Comparison of ENCODE assay signal across 7 mouse cellular contexts in genomic region chr4:120747941-120748866, GRCm38 (mm10). TPM values are rescaled to one million over a fixed set of nuclear protein-coding genes. Genes with fewer than 3 reads are reported as not detected.
DNase-seq lines count a peak whose midpoint lies in the region; ATAC-seq and TF ChIP-seq lines count a peak whose summit lies in the region.

Kcnq4 (minus strand) TSS chr4:120748612.

- H3K36me3 ChIP-seq in testis, adult 2 months (ENCODE audit: control insufficient read depth, insufficient read depth, low read length), result no peaks in the 10 kb centered on the region
- H3K36me3 ChIP-seq in liver, embryonic 13.5 days, result no peaks in the 10 kb centered on the region

- no peak for ATAC-seq in liver, embryonic 13.5 days (ENCODE audit: low read depth)

- H3K4me1 ChIP-seq in testis, adult 2 months (ENCODE audit: control insufficient read depth, insufficient read depth, low read length), result peaks cover 11% of the 10 kb centered on the region
- H3K4me1 ChIP-seq in liver, embryonic 13.5 days (replicated peaks), result peaks cover 15% of the 10 kb centered on the region

- no peak for DNase-seq in testis, postnatal 14 days (ENCODE audit: low spot score)
- no peak for DNase-seq in gastrocnemius, adult 8-10 months (ENCODE audit: low spot score in 2 of 2)
- no peak for DNase-seq in liver, embryonic 13.5 days
- peak; percentile 39 for DNase-seq in testis, postnatal 10 days (ENCODE audit: low spot score)
- DNase-seq in cerebellum, postnatal 36 days, result no peak
- DNase-seq in right cerebral cortex, postnatal 10 days (ENCODE audit: low spot score in 2 of 2), result no peak

- no peaks in the 10 kb centered on the region; the same call in 1 of the 2 replicates for H3K27me3 ChIP-seq in testis, adult 2 months (ENCODE audit: control insufficient read depth, insufficient read depth, low read length)
- H3K27me3 ChIP-seq in liver, embryonic 13.5 days, result peaks cover 93% of the 10 kb centered on the region

- H3K27ac ChIP-seq in testis, adult 2 months (ENCODE audit: control insufficient read depth, insufficient read depth, low read depth, low read length), result no peak within 1 kb of the TSS
- H3K27ac ChIP-seq in liver, embryonic 13.5 days, result no peak within 1 kb of the TSS

- H3K9ac ChIP-seq in liver, embryonic 13.5 days, result no peak within 1 kb of the TSS

- WGBS in liver, embryonic 13.5 days (ENCODE audit: insufficient replicate concordance), result 4% methylated on average over 42 of the region's 42 CpGs

- TF ChIP-seq CTCF in testis, adult 2 months (IDR thresholded peaks at IDR 0.05; ENCODE audit: control insufficient read depth, insufficient read depth, insufficient replicate concordance, low read depth, low read length), result no peak

- no peak for TF ChIP-seq POLR2A in testis, adult 2 months (IDR thresholded peaks at IDR 0.05; ENCODE audit: control insufficient read depth, low read depth, low read length)

- H3K4me3 ChIP-seq in testis, adult 2 months (ENCODE audit: control insufficient read depth, low read depth, low read length), result peak within 1 kb of the TSS; percentile 16
- H3K4me3 ChIP-seq in liver, embryonic 13.5 days (replicated peaks), result peak within 1 kb of the TSS; percentile 64

- H3K4me2 ChIP-seq in liver, embryonic 13.5 days, result peak within 1 kb of the TSS; percentile 82

- no peaks in the 10 kb centered on the region for H3K9me3 ChIP-seq in liver, embryonic 13.5 days (replicated peaks)

RNA-seq across cellular contexts. Expression of gene Kcnq4, which starts in this region (rescaled TPM):
- 1.6 and 2.2 TPM in 2 replicates for polyA plus RNA-seq in testis, adult 2 months (2012; rRNA removed)
- total RNA-seq in gastrocnemius, adult 8-10 months (2022), result 10 to 100 TPM; 11.1 to 21.9 (median 13.6) TPM
- 0.08 and 0.10 TPM in 2 replicates for polyA plus RNA-seq in liver, embryonic 13.5 days (2015; fragmentation: Nextera tagmentation; extraction: Ambion mirVana)
